Mouse (Mus musculus): Measurements from ENCODE around the gene D930007J09Rik. TPM values are rescaled to one million over a fixed set of nuclear protein-coding genes. Genes with fewer than 3 reads are reported as not detected.

D930007J09Rik gene
- polyA plus RNA-seq, 1 experiment: not detected

DNA sequence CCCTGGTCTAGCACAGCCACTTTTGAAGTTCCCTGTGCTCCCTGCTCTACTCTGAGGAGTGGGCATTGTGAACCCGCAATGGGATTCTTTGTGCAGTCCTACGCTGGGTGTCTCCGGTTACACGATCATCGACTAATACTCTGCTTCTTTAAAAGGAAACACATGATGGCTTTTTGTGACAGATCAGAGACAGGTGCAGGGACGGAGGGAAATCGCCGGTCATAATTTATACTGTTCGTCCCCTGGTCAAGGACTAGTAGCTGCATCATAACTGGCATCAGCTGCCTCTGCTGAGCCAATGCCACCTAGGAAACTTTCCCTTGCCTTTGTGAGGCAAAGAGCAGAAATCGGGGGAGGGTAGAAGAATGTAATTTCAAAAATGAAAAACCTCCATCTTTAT, 26.3 kb downstream of the D930007J09Rik start:
- H3K27ac ChIP-seq (ENCODE audit: insufficient read depth, low read depth, low read length): no peak overlapping the region
- 83% methylated on average over 10 of the region's 10 CpGs for WGBS
- no peaks in the 10 kb centered on the region for H3K4me1 ChIP-seq (ENCODE audit: control insufficient read depth, insufficient read depth, low read length)
- no peak for TF ChIP-seq POLR2A (IDR thresholded peaks at IDR 0.05; ENCODE audit: insufficient read depth, low read depth, low read length)
- no peak for TF ChIP-seq CTCF (IDR thresholded peaks at IDR 0.05; ENCODE audit: insufficient read depth, low read depth, low read length)
- no peak overlapping the region for H3K4me3 ChIP-seq (ENCODE audit: insufficient read depth, low read depth, low read length)

DNA sequence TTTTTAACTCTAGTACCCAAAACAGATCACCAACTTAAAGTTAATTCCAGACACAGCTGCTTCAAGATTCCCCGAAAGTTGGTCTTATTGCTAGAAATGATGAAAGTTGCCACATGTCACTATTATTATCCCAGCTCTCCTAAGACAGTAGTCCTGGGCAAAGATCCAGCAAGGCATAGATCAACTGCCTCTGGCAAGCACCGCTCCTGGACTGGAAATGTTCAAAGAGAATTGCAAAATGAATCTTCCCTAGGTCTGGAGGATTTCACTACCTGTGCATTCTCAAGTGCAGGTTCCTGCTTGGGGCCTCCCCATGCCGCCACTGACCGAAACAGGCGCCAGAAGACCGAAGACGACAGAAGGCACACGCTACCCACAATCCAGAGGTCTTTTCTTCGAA, 26.8 kb downstream of the D930007J09Rik start:
- TF ChIP-seq CTCF (IDR thresholded peaks at IDR 0.05; ENCODE audit: insufficient read depth, low read depth, low read length) (no peak), POLR2A (IDR thresholded peaks at IDR 0.05; ENCODE audit: insufficient read depth, low read depth, low read length) (no peak)
- Histone ChIP-seq H3K27ac (ENCODE audit: insufficient read depth, low read depth, low read length) (no peak overlapping the region), H3K4me3 (ENCODE audit: insufficient read depth, low read depth, low read length) (no peak overlapping the region), H3K4me1 (ENCODE audit: control insufficient read depth, insufficient read depth, low read length) (no peaks in the 10 kb centered on the region)
- 90% methylated on average over 9 of the region's 9 CpGs for WGBS

DNA sequence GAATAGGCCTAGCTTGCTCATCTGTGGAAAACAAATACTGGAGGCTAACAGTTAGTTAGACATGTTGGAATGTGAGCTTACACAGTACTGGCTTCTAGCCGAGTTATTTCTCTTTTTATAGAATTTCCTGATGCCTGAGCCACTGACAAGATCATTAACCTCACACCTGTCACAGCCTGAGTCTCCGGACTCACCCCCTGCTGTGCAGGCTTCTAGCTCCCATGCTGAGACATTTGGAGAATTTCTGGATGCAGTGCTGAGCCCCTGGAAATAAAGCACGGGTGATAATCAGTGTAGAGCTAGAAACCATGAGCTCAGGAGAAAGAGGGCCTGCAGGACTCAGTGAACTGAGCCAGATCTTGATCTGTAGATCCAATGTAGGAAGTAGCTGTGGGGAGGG, 32.7 kb downstream of the D930007J09Rik start:
- WGBS: 24% methylated on average over 3 of the region's 3 CpGs
- no peak overlapping the region for H3K27ac ChIP-seq (ENCODE audit: insufficient read depth, low read depth, low read length)
- TF ChIP-seq POLR2A (IDR thresholded peaks at IDR 0.05; ENCODE audit: insufficient read depth, low read depth, low read length) (no peak), CTCF (IDR thresholded peaks at IDR 0.05; ENCODE audit: insufficient read depth, low read depth, low read length) (no peak)
- no peaks in the 10 kb centered on the region for H3K4me1 ChIP-seq (ENCODE audit: control insufficient read depth, insufficient read depth, low read length)
- no peak overlapping the region for H3K4me3 ChIP-seq (ENCODE audit: insufficient read depth, low read depth, low read length)

DNA sequence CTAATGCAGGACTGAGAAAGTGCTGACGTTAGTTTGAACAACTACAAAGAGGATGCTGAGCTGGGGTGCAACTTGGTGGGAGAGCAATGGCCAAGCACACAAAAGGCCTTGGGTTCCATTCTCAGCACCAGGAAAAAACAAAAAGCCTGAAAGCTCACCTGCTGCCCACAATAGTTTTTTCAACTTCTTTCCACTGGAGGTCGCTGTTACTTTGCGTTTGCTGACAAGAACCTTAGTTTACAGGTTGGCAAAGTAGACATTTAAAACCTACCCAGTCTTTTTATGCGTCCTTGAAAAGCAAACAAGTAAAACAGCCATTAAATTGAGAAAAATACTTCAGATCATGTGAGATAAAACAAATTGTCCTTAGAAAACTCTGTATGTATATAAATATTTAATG, 34.5 kb downstream of the D930007J09Rik start:
- TF ChIP-seq CTCF (IDR thresholded peaks at IDR 0.05; ENCODE audit: insufficient read depth, low read depth, low read length) (no peak), POLR2A (IDR thresholded peaks at IDR 0.05; ENCODE audit: insufficient read depth, low read depth, low read length) (no peak)
- H3K4me3 ChIP-seq (ENCODE audit: insufficient read depth, low read depth, low read length): no peak overlapping the region
- WGBS: 17% methylated on average over 4 of the region's 4 CpGs
- no peaks in the 10 kb centered on the region for H3K4me1 ChIP-seq (ENCODE audit: control insufficient read depth, insufficient read depth, low read length)
- no peak overlapping the region for H3K27ac ChIP-seq (ENCODE audit: insufficient read depth, low read depth, low read length)

DNA sequence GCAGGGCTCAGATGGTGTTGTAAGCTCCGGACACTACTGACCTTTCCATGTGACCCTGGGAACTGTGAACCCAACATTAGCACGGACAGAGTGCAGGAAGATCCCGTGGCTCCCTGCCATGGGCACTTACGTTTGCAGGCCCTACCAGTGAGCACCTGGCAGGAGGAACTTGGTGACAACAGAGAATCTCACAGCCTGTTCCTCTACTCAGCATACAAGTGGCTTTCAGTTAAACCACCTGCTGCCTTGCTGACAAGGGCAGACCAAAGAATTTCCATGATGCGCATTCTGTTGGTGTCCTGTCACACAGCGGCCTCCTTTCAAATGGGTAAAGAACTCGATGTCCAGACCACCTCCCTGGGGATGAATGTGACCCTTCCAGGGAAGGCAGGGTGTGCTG, 38.2 kb downstream of the D930007J09Rik start:
- TF ChIP-seq CTCF (IDR thresholded peaks at IDR 0.05; ENCODE audit: insufficient read depth, low read depth, low read length): no peak
- TF ChIP-seq POLR2A (IDR thresholded peaks at IDR 0.05; ENCODE audit: insufficient read depth, low read depth, low read length): no peak
- WGBS: 56% methylated on average over 7 of the region's 7 CpGs

DNA sequence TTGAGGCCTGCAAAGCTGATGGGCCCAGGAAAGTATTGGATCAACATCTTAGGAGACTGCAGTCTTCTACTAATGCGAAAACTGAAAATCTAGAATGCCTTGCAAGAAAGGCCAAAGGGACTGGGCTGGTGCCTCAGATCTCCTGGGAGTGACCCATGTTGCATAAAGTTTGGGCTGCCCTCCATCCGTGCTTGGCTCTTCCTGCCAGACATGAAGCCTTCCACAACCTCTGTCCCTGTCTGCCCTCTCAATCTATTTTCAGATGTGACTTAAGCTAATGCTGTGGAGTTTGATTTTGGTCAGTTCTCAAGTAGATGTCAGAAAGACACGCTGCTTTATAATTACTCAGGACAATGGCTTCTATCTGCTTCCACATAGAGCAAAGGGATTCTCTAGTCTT, 39.5 kb downstream of the D930007J09Rik start:
- TF ChIP-seq POLR2A (IDR thresholded peaks at IDR 0.05; ENCODE audit: insufficient read depth, low read depth, low read length) (no peak), CTCF (IDR thresholded peaks at IDR 0.05; ENCODE audit: insufficient read depth, low read depth, low read length) (no peak)
- 93% methylated on average over 3 of the region's 3 CpGs for WGBS
- Histone ChIP-seq H3K27ac (ENCODE audit: insufficient read depth, low read depth, low read length) (no peak overlapping the region), H3K4me3 (ENCODE audit: insufficient read depth, low read depth, low read length) (no peak overlapping the region), H3K4me1 (ENCODE audit: control insufficient read depth, insufficient read depth, low read length) (no peaks in the 10 kb centered on the region; the same call in 1 of the 2 replicates)

More for the DNA sequence above, 38.2 kb downstream of the D930007J09Rik start:
- H3K4me1 ChIP-seq (ENCODE audit: control insufficient read depth, insufficient read depth, low read length): no peaks in the 10 kb centered on the region
- H3K27ac ChIP-seq (ENCODE audit: insufficient read depth, low read depth, low read length): no peak overlapping the region
- no peak overlapping the region for H3K4me3 ChIP-seq (ENCODE audit: insufficient read depth, low read depth, low read length)

DNA sequence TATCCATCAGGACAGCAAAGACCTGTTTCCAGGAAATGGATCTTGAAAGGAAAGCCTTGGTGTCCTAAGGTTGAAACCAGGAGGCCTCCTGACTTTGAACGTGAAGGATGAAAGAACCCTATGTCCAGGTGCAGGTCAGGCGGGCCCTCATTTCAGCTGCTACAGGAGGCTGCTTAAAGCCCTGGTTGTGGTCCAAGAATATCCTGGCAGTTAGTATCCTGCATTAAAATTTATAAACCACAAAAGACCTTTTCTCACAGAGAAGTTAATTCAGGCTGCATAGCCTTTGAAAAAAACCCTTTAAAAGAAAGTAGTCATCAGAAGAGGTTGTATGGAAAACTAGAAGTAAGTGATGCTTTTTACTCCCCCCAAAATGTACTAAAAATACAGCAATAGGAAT, 41.9 kb downstream of the D930007J09Rik start:
- Histone ChIP-seq H3K27ac (ENCODE audit: insufficient read depth, low read depth, low read length) (no peak overlapping the region), H3K4me3 (ENCODE audit: insufficient read depth, low read depth, low read length) (no peak overlapping the region), H3K4me1 (ENCODE audit: control insufficient read depth, insufficient read depth, low read length) (no peaks in the 10 kb centered on the region; the same call in 1 of the 2 replicates)
- WGBS: 79% methylated on average over 2 of the region's 2 CpGs
- TF ChIP-seq CTCF (IDR thresholded peaks at IDR 0.05; ENCODE audit: insufficient read depth, low read depth, low read length) (no peak), POLR2A (IDR thresholded peaks at IDR 0.05; ENCODE audit: insufficient read depth, low read depth, low read length) (no peak)

DNA sequence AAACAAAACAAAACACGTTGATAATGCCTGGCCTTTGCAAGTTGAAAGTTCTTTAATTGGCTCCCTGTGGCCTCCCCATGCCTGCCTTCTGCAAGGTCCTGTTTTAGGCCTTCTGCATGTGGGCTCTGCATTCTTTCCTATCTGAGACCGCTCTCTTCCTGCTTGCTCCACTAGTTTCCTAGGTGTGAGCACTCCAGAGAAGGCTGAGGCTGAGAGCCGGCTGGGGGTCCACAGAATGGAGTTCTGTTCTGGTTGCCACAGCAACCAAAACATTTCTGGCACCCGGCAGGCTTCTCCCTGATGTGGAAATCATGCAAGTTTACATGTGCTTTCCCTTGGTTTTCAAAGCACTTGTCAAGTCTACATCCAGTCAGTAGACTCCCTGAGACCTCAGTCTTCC, 43.6 kb downstream of the D930007J09Rik start:
- no peaks in the 10 kb centered on the region; the same call in 1 of the 2 replicates for H3K4me1 ChIP-seq (ENCODE audit: control insufficient read depth, insufficient read depth, low read length)
- 24% methylated on average over 4 of the region's 4 CpGs for WGBS
- no peak overlapping the region for H3K27ac ChIP-seq (ENCODE audit: insufficient read depth, low read depth, low read length)
- no peak overlapping the region for H3K4me3 ChIP-seq (ENCODE audit: insufficient read depth, low read depth, low read length)
- TF ChIP-seq POLR2A (IDR thresholded peaks at IDR 0.05; ENCODE audit: insufficient read depth, low read depth, low read length): no peak
- no peak for TF ChIP-seq CTCF (IDR thresholded peaks at IDR 0.05; ENCODE audit: insufficient read depth, low read depth, low read length)

Other genes with a start within 250 kb of the D930007J09Rik start
- not detected in 2 replicates for gene Mylk4, start 18.9 kb downstream of the D930007J09Rik start, polyA plus RNA-seq (2012; ENCODE audit: insufficient read depth, insufficient read length, low replicate concordance, missing spikeins)
- not detected in 2 replicates for gene Wrnip1, start 811 bp downstream of the D930007J09Rik start, polyA plus RNA-seq (2012; ENCODE audit: insufficient read depth, insufficient read length, low replicate concordance, missing spikeins)
- gene Serpinb1a, start 48.3 kb upstream of the D930007J09Rik start, polyA plus RNA-seq (2012; ENCODE audit: insufficient read depth, insufficient read length, low replicate concordance, missing spikeins): not detected in 2 replicates
- gene Serpinb1c, start 95.4 kb upstream of the D930007J09Rik start, polyA plus RNA-seq (2012; ENCODE audit: insufficient read depth, insufficient read length, low replicate concordance, missing spikeins): not detected in 2 replicates
- not detected in 2 replicates for gene Serpinb6b, start 162.4 kb upstream of the D930007J09Rik start, polyA plus RNA-seq (2012; ENCODE audit: insufficient read depth, insufficient read length, low replicate concordance, missing spikeins)
- gene Serpinb9, start 200.4 kb upstream of the D930007J09Rik start, polyA plus RNA-seq (2012; ENCODE audit: insufficient read depth, insufficient read length, low replicate concordance, missing spikeins): not detected in 2 replicates
- not detected in 2 replicates for gene Serpinb9b, start 224.6 kb upstream of the D930007J09Rik start, polyA plus RNA-seq (2012; ENCODE audit: insufficient read depth, insufficient read length, low replicate concordance, missing spikeins)